Mouse (Mus musculus) ES-Bruce4 (cell line): ENCODE data around the gene Nipal3. TPM values are rescaled to one million over a fixed set of nuclear protein-coding genes. Genes with fewer than 3 reads are reported as not detected.

Source experiments
- H3K27ac ChIP-seq: 2 replicates; pipeline ENCODE4 v1.5.1; 2012; ENCODE audit warnings: low read length, inconsistent platforms; ENCODE audit not compliant: insufficient read depth
- H3K27me3 ChIP-seq: 2 replicates; pipeline ENCODE4 v1.6.1; 2012; ENCODE audit warnings: mild to moderate bottlenecking, low read length, inconsistent platforms; ENCODE audit not compliant: control insufficient read depth, poor library complexity, insufficient read depth, severe bottlenecking
- H3K36me3 ChIP-seq: 2 replicates; pipeline ENCODE4 v1.6.1; 2012; ENCODE audit warnings: inconsistent platforms, mild to moderate bottlenecking, low read length, moderate library complexity; ENCODE audit not compliant: control insufficient read depth, poor library complexity, insufficient read depth, severe bottlenecking
- H3K4me1 ChIP-seq: one replicate; pipeline ENCODE4 v1.8.1; 2011; ENCODE audit warnings: low read length; ENCODE audit not compliant: control insufficient read depth, insufficient read depth
- H3K4me3 ChIP-seq: 2 replicates; pipeline ENCODE4 v1.5.1; 2011; ENCODE audit warnings: low read depth, mild to moderate bottlenecking, low read length
- H3K9ac ChIP-seq: 2 replicates; pipeline ENCODE4 v1.6.1; 2012; ENCODE audit warnings: low read depth, mild to moderate bottlenecking, inconsistent platforms; ENCODE audit not compliant: poor library complexity, severe bottlenecking
- H3K9me3 ChIP-seq: replicated peaks from 2 replicates; pipeline ENCODE4 v1.6.1; 2012; ENCODE audit warnings: mild to moderate bottlenecking, low read length, inconsistent platforms; ENCODE audit not compliant: control insufficient read depth, poor library complexity, insufficient read depth, severe bottlenecking
- CTCF ChIP-seq: IDR thresholded peaks from one replicate; pipeline ENCODE4 v1.8.1; 2011; ENCODE audit warnings: low read depth, low read length
- EP300 ChIP-seq: IDR thresholded peaks from 2 replicates; pipeline ENCODE4 v1.6.1; 2011; ENCODE audit warnings: low read depth, low read length; ENCODE audit not compliant: insufficient read depth
- POLR2A ChIP-seq: IDR thresholded peaks from one replicate; pipeline ENCODE4 v1.8.1; 2011; ENCODE audit warnings: low read length; ENCODE audit not compliant: insufficient read depth
- polyA plus RNA-seq: library from polyadenylated mRNA; stranded (reverse); fragments of >200 nt; gene quantifications from 2 replicates; pipeline ENCODE4 v1.2.4, GENCODE M21; 2011; ENCODE audit warnings: low read depth; ENCODE audit not compliant: missing spikeins, insufficient read depth, insufficient read length

The Nipal3 gene
- polyA plus RNA-seq, 1 experiment, result 17.5 TPM

DNA sequence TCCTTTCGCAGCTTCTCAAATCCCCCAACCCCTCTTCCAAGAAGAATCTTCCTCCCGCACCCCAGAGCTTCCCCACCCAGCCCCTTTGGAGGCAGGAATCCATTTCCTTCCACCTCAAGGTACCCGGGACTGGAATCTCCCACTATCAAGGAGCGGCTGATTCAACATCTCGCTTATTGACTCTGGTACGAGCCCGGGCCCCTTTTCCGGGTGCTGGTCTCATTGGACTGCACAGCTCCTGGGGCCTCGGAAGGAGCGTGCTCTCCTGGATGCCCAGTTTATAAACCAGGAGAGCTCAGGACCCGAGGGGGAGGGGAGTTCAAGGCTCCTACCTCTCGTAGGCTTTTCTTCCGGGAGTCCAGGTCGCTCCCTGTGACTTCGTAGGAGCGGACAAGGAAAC is 97.3 kb downstream of the Nipal3 start:
- Histone ChIP-seq H3K27ac (no peak overlapping the region), H3K4me3 (peak overlapping the region; percentile 57), H3K4me1 (peaks cover 1% of the 10 kb centered on the region), H3K36me3 (no peaks in the 10 kb centered on the region), H3K27me3 (no peaks in the 10 kb centered on the region), H3K9ac (peak overlapping the region; percentile 7), H3K9me3 (no peaks in the 10 kb centered on the region)
- no peak for TF ChIP-seq POLR2A
- no peak for TF ChIP-seq EP300
- no peak for TF ChIP-seq CTCF

DNA sequence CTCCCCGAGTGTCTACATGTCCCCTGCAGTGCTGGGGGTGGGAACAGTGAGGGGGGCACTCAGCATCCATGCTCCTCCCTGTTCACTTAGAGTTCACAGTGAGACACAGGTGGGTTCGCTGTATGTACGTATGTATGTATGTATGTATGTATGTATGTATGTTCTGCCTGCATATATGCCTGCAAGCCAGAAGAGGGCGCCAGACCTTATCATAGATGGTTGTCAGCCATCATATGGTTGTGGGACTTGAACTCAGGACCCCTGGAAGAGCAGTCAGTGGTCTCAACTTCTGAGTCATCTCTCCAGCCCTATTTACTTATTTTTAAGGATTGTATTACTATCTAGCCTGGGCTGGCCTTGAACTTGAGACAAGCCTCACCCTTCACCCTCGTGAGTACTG is 98.5 kb downstream of the Nipal3 start:
- TF ChIP-seq CTCF (peak; percentile 10), POLR2A (no peak)
- no peaks in the 10 kb centered on the region for H3K36me3 ChIP-seq
- no peaks in the 10 kb centered on the region for H3K9me3 ChIP-seq
- H3K4me1 ChIP-seq, result peaks cover 1% of the 10 kb centered on the region
- H3K27me3 ChIP-seq, result no peaks in the 10 kb centered on the region
- H3K4me3 ChIP-seq, result no peak overlapping the region
- H3K27ac ChIP-seq, result no peak overlapping the region
- no peak overlapping the region for H3K9ac ChIP-seq

Other genes with a start within 250 kb of the Nipal3 start
- gene Clic4, start 222.2 kb downstream of the Nipal3 start, polyA plus RNA-seq, result 151 TPM in 2 replicates
- 410 and 411 TPM in 2 replicates for gene Srrm1, start 141.7 kb downstream of the Nipal3 start, polyA plus RNA-seq
- 2.3 TPM in 2 replicates for gene Ncmap, start 96.8 kb downstream of the Nipal3 start, polyA plus RNA-seq
- 15.9 and 19.7 TPM in 2 replicates for gene Rcan3, start 61.2 kb downstream of the Nipal3 start, polyA plus RNA-seq
- 0.79 and 1.8 TPM in 2 replicates for gene Stpg1, start 248 bp downstream of the Nipal3 start, polyA plus RNA-seq
- gene Grhl3, start 78.6 kb upstream of the Nipal3 start, polyA plus RNA-seq, result 18.0 and 21.5 TPM in 2 replicates
- gene Ifnlr1, start 191.2 kb upstream of the Nipal3 start, polyA plus RNA-seq, result 3.8 and 3.9 TPM in 2 replicates
- not detected in 2 replicates for gene Il22ra1, start 233.1 kb upstream of the Nipal3 start, polyA plus RNA-seq